Mouse (Mus musculus): ENCODE data around the gene Snx29.

DNA sequence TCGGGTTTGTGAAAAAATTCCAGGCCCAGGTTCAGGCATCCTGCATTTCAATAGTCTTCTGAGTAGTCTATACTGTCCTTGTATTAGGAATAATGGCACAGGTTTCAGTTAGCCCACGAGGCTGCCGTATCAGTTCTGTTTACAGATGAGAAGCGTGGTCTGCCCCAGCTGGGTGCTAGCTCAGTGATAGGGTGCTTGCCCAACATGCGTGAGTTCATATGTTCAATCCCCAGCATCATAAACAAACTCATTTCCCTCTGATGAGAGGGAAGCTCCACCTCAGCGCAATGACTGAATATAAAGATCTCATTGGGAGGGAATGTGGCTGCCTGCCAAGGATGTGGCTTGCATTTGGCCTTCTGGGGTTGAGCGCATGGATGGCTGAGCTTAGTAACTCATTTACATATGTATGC, 47.4 kb downstream of the Snx29 start:
- TF ChIP-seq GATA1 (IDR thresholded peaks at IDR 0.05; ENCODE audit: low read length) (no peak), TAL1 (IDR thresholded peaks at IDR 0.05; ENCODE audit: low read length) (no peak)

Measured in erythroblast, embryonic 14.5 days (primary cell).